Comparison of ENCODE assay signal across 8 mouse cellular contexts in genomic region chr4:130087293-130087692, GRCm38 (mm10). TPM values are rescaled to one million over a fixed set of nuclear protein-coding genes. Genes with fewer than 3 reads are reported as not detected.
DNase-seq lines count a peak whose midpoint lies in the region; ATAC-seq and TF ChIP-seq lines count a peak whose summit lies in the region.

No protein-coding gene starts in this region.

- H3K4me2 ChIP-seq in embryonic facial prominence, embryonic 11.5 days (ENCODE audit: low read depth, low read length), result no peak overlapping the region
- H3K4me2 ChIP-seq in kidney, embryonic 15.5 days, result no peak overlapping the region

- no peaks in the 10 kb centered on the region for H3K79me2 ChIP-seq in liver, adult 2 months (ENCODE audit: control insufficient read depth, insufficient read depth, low read length)

- no peaks in the 10 kb centered on the region for H3K9me3 ChIP-seq in embryonic facial prominence, embryonic 11.5 days (replicated peaks; ENCODE audit: control insufficient read depth, low read length)
- H3K9me3 ChIP-seq in kidney, embryonic 15.5 days (replicated peaks), result no peaks in the 10 kb centered on the region

- H3K4me3 ChIP-seq in embryonic facial prominence, embryonic 11.5 days (ENCODE audit: low read depth, low read length), result no peak overlapping the region
- H3K4me3 ChIP-seq in kidney, embryonic 15.5 days (replicated peaks), result no peak overlapping the region
- no peak overlapping the region for H3K4me3 ChIP-seq in liver, adult 2 months (ENCODE audit: insufficient read depth, low read depth, low read length)

- H3K36me3 ChIP-seq in embryonic facial prominence, embryonic 11.5 days (replicated peaks; ENCODE audit: control insufficient read depth, insufficient read depth, low read depth, low read length), result no peaks in the 10 kb centered on the region
- H3K36me3 ChIP-seq in kidney, embryonic 15.5 days, result no peaks in the 10 kb centered on the region
- no peaks in the 10 kb centered on the region for H3K36me3 ChIP-seq in liver, adult 2 months (ENCODE audit: control insufficient read depth, insufficient read depth, low read length)

- H3K27me3 ChIP-seq in embryonic facial prominence, embryonic 11.5 days (ENCODE audit: control insufficient read depth, insufficient read depth, low read length), result no peaks in the 10 kb centered on the region
- H3K27me3 ChIP-seq in kidney, embryonic 15.5 days, result peaks cover 21% of the 10 kb centered on the region
- no peaks in the 10 kb centered on the region; the same call in 1 of the 2 replicates for H3K27me3 ChIP-seq in liver, adult 2 months (ENCODE audit: control insufficient read depth, insufficient read depth, low read length)

- H3K9ac ChIP-seq in embryonic facial prominence, embryonic 11.5 days (replicated peaks; ENCODE audit: low read length), result no peak overlapping the region
- no peak overlapping the region for H3K9ac ChIP-seq in kidney, embryonic 15.5 days
- H3K9ac ChIP-seq in liver, adult 2 months (ENCODE audit: low read depth, low read length), result no peak overlapping the region

- no peak for TF ChIP-seq POLR2A in liver, adult 2 months (IDR thresholded peaks at IDR 0.05; ENCODE audit: extremely low read depth, insufficient read depth, low read length)

- DNase-seq in 416B (ENCODE audit: low read depth), result peak; percentile 76
- DNase-seq in adrenal gland, postnatal 25 days, result peak; percentile 93
- DNase-seq in embryonic facial prominence, embryonic 11.5 days (ENCODE audit: low spot score), result peak; percentile 91
- peak; percentile 49 to 89 for DNase-seq in heart, adult 9 months (ENCODE audit: low spot score in 2 of 2)
- peak; percentile 45 for DNase-seq in liver, adult 2 months (ENCODE audit: extremely low read depth, low read depth, low spot score)
- DNase-seq in naive thymus-derived CD4-positive, alpha-beta T cell, adult 2 months (ENCODE audit: low read depth), result peak; percentile 89
- peak; percentile 83 to 96 for DNase-seq in spleen, postnatal 4 days (ENCODE audit: low spot score in 2 of 2)

- peak; percentile 35; the same call in 1 of the 2 replicates for ATAC-seq in embryonic facial prominence, embryonic 11.5 days (replicated peaks; ENCODE audit: insufficient number of reproducible peaks, low FRiP score, low TSS enrichment, low read depth)
- ATAC-seq in kidney, embryonic 15.5 days (replicated peaks; ENCODE audit: low FRiP score), result peak; percentile 38; the same call in 1 of the 2 replicates

- H3K4me1 ChIP-seq in embryonic facial prominence, embryonic 11.5 days (ENCODE audit: control insufficient read depth, insufficient read depth, low read length), result no peaks in the 10 kb centered on the region
- H3K4me1 ChIP-seq in kidney, embryonic 15.5 days, result peaks cover 13% of the 10 kb centered on the region
- H3K4me1 ChIP-seq in liver, adult 2 months (ENCODE audit: control insufficient read depth, insufficient read depth, low read length), result no peaks in the 10 kb centered on the region

- 11% methylated on average over 7 of the region's 7 CpGs for WGBS in embryonic facial prominence, embryonic 11.5 days
- WGBS in kidney, embryonic 15.5 days, result 14% methylated on average over 7 of the region's 7 CpGs
- 13% methylated on average over 7 of the region's 7 CpGs for WGBS in liver, adult 2 months

- TF ChIP-seq CTCF in liver, adult 2 months (IDR thresholded peaks at IDR 0.05; ENCODE audit: low read depth, low read length), result peak; percentile 99

- no peak overlapping the region for H3K27ac ChIP-seq in embryonic facial prominence, embryonic 11.5 days (replicated peaks; ENCODE audit: low read depth, low read length)
- no peak overlapping the region for H3K27ac ChIP-seq in kidney, embryonic 15.5 days
- no peak overlapping the region for H3K27ac ChIP-seq in liver, adult 2 months (replicated peaks; ENCODE audit: insufficient read depth, low read depth, low read length)

RNA-seq across cellular contexts. Expression of gene Pef1, which starts 15.1 kb away (rescaled TPM):
- 68.0 and 70.3 TPM in 2 replicates for total RNA-seq in adrenal gland, postnatal 25 days (2021)
- 67.8 and 72.6 TPM in 2 replicates for polyA plus RNA-seq in embryonic facial prominence, embryonic 11.5 days (2014; fragmentation: Nextera tagmentation; extraction: Ambion mirVana)
- 68.9 and 75.1 TPM in 2 replicates for polyA plus RNA-seq in kidney, embryonic 15.5 days (2015; fragmentation: Nextera tagmentation; extraction: Ambion mirVana)
- 23.1 and 30.1 TPM in 2 replicates for total RNA-seq in liver, adult 2 months (2014; rRNA removed)
- polyA plus RNA-seq in liver, adult 2 months (2012; rRNA removed), result 77.2 and 79.8 TPM in 2 replicates

RNA-seq across cellular contexts. Expression of gene Col16a1, which starts 39.7 kb away (rescaled TPM):
- total RNA-seq in adrenal gland, postnatal 25 days (2021), result 14.1 and 14.8 TPM in 2 replicates
- 5.6 and 8.9 TPM in 2 replicates for polyA plus RNA-seq in embryonic facial prominence, embryonic 11.5 days (2014; fragmentation: Nextera tagmentation; extraction: Ambion mirVana)
- 42.7 and 57.4 TPM in 2 replicates for polyA plus RNA-seq in kidney, embryonic 15.5 days (2015; fragmentation: Nextera tagmentation; extraction: Ambion mirVana)
- total RNA-seq in liver, adult 2 months (2014; rRNA removed), result 1.9 and 2.4 TPM in 2 replicates
- polyA plus RNA-seq in liver, adult 2 months (2012; rRNA removed), result 1.9 and 2.0 TPM in 2 replicates

RNA-seq across cellular contexts. Expression of gene Hcrtr1, which starts 51.9 kb away (rescaled TPM):
- total RNA-seq in adrenal gland, postnatal 25 days (2021), result 0.57 and 0.76 TPM in 2 replicates
- 0.11 and 0.31 TPM in 2 replicates for polyA plus RNA-seq in embryonic facial prominence, embryonic 11.5 days (2014; fragmentation: Nextera tagmentation; extraction: Ambion mirVana)
- 0.17 and 0.62 TPM in 2 replicates for polyA plus RNA-seq in kidney, embryonic 15.5 days (2015; fragmentation: Nextera tagmentation; extraction: Ambion mirVana)
- total RNA-seq in liver, adult 2 months (2014; rRNA removed), result not detected in 2 replicates
- 0.04 TPM in 1 of 2 replicates, not detected in the other for polyA plus RNA-seq in liver, adult 2 months (2012; rRNA removed)
